Mouse (Mus musculus) hindbrain, embryonic 12.5 days (tissue): Measurements from ENCODE around the gene Lingo1. TPM values are rescaled to one million over a fixed set of nuclear protein-coding genes. Genes with fewer than 3 reads are reported as not detected.

Experiments used
- ATAC-seq: fragments of 200-750 bp; cut with Nextera tagmentation; 2 replicates; pipeline ENCODE4 v1.8.0; 2017; ENCODE audit warnings: moderate TSS enrichment; ENCODE audit not compliant: low FRiP score
- H3K27ac ChIP-seq: fragments of 300-500 bp; sonication (generic); 2 replicates; pipeline ENCODE4 v1.5.1; 2016; ENCODE audit warnings: mild to moderate bottlenecking
- H3K27me3 ChIP-seq: fragments of 300-500 bp; sonication (generic); 2 replicates; pipeline ENCODE4 v1.6.1; 2016; ENCODE audit warnings: mild to moderate bottlenecking
- H3K36me3 ChIP-seq: fragments of 300-500 bp; sonication (generic); 2 replicates; pipeline ENCODE4 v1.6.1; 2016; ENCODE audit warnings: mild to moderate bottlenecking
- H3K4me1 ChIP-seq: fragments of 300-500 bp; sonication (generic); 2 replicates; pipeline ENCODE4 v1.6.1; 2016
- H3K4me2 ChIP-seq: fragments of 300-500 bp; sonication (generic); replicated peaks from 2 replicates; pipeline ENCODE4 v1.6.1; 2016; ENCODE audit warnings: mild to moderate bottlenecking
- H3K4me3 ChIP-seq: fragments of 300-500 bp; sonication (generic); 2 replicates; pipeline ENCODE4 v1.5.1; 2016; ENCODE audit warnings: mild to moderate bottlenecking
- H3K9ac ChIP-seq: fragments of 300-500 bp; sonication (generic); 2 replicates; pipeline ENCODE4 v1.6.1; 2016; ENCODE audit warnings: mild to moderate bottlenecking, moderate library complexity
- H3K9me3 ChIP-seq: fragments of 300-500 bp; sonication (generic); replicated peaks from 2 replicates; pipeline ENCODE4 v1.6.1; 2016; ENCODE audit warnings: mild to moderate bottlenecking
- WGBS: fragments of 180-500 bp; shearing (Covaris S2); methylation state at CpG from one replicate; pipeline ENCODE4 v1.1.7; 2016; 5-methylcytosine and 5-hydroxymethylcytosine counted together
- polyA plus RNA-seq: library from polyadenylated mRNA; unstranded; fragments of >200 nt; fragmentation: Nextera tagmentation; extraction: Ambion mirVana; gene quantifications from 2 replicates; pipeline ENCODE4 v1.2.1, GENCODE M21; 2016

Lingo1 gene
- polyA plus RNA-seq, 1 experiment from 2014 or later, result 35.6 TPM

DNA sequence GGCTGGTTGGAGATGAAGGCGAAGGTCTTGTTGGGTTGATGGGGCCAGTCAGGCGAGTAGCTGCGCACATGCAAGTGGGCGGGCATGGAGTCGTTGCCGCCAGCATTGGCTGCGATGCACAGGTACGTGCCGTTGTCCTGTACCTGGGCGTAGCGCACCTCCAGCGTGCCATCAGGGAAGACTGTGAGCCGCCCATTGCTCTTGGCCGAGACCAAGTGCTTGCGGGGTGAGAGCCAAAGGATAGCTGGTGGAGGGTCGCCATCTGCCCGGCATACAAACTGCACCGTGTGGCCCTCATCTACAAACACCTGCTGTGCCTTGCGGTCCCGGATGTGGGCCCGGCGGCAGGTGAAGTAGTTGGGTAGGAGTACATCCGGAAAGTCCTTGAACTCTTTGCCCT is 176.6 kb downstream of the Lingo1 start:
- ATAC-seq, result no peak
- Histone ChIP-seq H3K36me3 (peaks cover 15% of the 10 kb centered on the region), H3K27ac (no peak overlapping the region), H3K27me3 (peaks cover 41% of the 10 kb centered on the region), H3K4me1 (peaks cover 11% of the 10 kb centered on the region), H3K9me3 (no peaks in the 10 kb centered on the region), H3K9ac (no peak overlapping the region), H3K4me3 (no peak overlapping the region), H3K4me2 (no peak overlapping the region)
- 78% methylated on average over 23 of the region's 23 CpGs for WGBS

DNA sequence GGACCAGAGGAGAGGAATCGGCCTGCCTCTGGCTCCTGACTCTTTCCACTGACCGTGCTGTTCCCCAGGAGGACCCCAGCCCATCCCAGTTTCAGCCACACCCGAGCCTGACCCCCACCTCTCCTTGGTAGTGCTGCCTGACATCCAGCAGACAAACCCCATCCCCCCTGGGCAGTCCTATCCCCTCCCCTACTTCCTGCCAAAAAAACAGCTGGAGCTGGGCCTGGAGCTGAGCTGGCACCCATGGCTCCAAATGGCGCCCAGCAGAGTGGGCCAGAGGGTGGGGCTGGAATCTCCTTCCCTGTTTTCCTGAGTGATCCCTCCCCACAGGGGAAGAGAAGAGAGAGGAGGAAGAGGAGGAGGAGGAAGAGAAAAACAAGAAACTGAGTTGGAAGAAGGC is 177.6 kb downstream of the Lingo1 start:
- no peak overlapping the region for H3K9ac ChIP-seq
- no peak overlapping the region for H3K27ac ChIP-seq
- H3K4me1 ChIP-seq, result peaks cover 6% of the 10 kb centered on the region; the same call in 1 of the 2 replicates
- H3K9me3 ChIP-seq, result no peaks in the 10 kb centered on the region
- WGBS, result 88% methylated on average over 4 of the region's 4 CpGs
- peaks cover 15% of the 10 kb centered on the region for H3K36me3 ChIP-seq
- H3K4me2 ChIP-seq, result no peak overlapping the region
- peaks cover 41% of the 10 kb centered on the region for H3K27me3 ChIP-seq
- no peak overlapping the region for H3K4me3 ChIP-seq
- ATAC-seq, result no peak

DNA sequence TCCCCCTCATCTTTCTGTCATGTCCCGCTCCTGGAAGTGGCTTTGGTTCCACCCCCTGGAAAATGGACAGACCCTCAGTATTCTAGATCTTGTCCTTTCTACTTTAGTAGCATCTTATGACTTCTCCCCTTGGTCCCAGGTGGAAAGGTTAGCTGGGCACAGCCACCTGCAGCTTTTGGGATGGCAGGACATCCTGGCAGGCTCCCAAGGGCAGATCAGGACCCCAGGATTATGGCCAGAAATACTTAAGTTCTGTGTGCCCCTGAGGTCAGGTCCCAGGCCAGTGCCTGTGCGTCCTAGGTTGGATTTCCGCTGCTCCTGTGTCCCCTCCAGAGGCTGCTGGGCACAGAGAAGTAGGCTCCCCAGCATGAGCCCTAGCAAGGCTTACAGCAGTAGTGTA is 180.2 kb downstream of the Lingo1 start:
- H3K36me3 ChIP-seq, result peaks cover 15% of the 10 kb centered on the region
- peaks cover 7% of the 10 kb centered on the region for H3K4me1 ChIP-seq
- 90% methylated on average over 3 of the region's 3 CpGs for WGBS
- no peaks in the 10 kb centered on the region for H3K9me3 ChIP-seq
- no peak overlapping the region for H3K4me3 ChIP-seq
- ATAC-seq, result no peak
- no peak overlapping the region for H3K27ac ChIP-seq
- H3K27me3 ChIP-seq, result peaks cover 20% of the 10 kb centered on the region
- H3K4me2 ChIP-seq, result no peak overlapping the region
- no peak overlapping the region for H3K9ac ChIP-seq

DNA sequence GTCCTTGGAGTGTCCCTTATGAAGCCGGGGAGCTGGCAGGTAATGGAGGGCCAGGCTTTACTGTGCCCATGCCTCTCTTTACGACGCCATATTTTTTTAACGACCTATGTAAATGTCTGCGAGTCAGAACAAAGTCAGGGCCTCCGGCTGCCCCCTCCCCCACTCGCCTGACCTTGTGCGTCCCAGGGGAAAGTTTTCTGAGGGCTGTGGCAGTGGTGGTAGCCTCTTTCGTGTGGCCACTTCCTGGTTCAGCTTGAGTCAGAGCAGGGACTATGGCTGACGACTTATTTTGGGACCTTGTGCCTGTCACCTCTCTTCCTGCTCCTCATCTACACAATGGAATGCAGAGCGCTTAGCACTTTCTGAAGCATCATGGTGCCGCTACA is 183.5 kb downstream of the Lingo1 start:
- no peak for ATAC-seq
- 63% methylated on average over 12 of the region's 12 CpGs for WGBS

DNA sequence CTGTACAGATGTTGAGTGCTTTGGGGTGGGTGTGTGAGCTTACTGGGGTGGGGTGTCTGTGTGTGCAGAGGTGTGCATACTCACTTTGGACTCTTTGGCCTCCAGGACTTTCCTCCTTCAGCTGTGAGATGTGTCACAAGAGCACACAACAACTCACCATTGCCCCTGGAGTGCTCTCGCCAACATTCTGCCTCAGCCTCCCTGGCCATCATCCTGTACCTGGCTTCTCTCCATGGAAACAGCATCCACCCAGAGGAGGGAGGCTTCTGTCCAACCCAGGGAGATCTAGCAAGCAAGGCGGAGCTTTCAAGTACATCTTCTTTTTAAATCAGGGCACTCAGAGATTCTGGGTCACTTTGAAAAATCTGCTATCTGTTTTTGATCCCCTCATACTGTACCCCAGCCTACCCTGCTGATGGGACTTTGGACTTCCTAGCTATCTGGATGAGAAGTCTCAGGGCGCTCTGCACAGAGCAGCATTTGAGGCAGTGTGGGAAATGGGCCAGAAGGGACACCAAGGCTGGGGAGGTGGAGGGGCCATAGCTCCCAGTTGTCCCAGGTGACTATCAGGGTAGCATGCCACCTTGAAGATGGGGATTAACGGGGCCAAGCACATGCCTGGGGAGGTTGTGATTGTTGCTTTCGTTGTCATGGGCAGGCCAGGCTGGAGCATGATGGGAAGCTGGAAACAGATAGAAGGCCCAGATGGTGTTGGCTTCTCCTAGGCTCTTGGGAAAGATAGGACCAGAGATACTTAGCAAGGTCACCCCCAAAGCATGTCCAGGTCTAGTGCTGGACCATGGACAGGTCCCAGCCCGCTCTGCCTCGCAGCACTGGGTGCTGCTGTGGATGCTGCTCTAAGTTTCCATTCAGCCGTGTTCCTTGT is 184.1 kb downstream of the Lingo1 start:
- no peak overlapping the region for H3K9ac ChIP-seq
- no peaks in the 10 kb centered on the region for H3K9me3 ChIP-seq
- H3K27me3 ChIP-seq, result peaks cover 3% of the 10 kb centered on the region; the same call in 1 of the 2 replicates
- peaks cover 24% of the 10 kb centered on the region for H3K4me1 ChIP-seq
- H3K27ac ChIP-seq, result no peak overlapping the region
- H3K4me2 ChIP-seq, result no peak overlapping the region
- WGBS, result 87% methylated on average over 8 of the region's 8 CpGs
- no peak overlapping the region for H3K4me3 ChIP-seq
- ATAC-seq, result no peak
- H3K36me3 ChIP-seq, result no peaks in the 10 kb centered on the region; the same call in 1 of the 2 replicates

More for the DNA sequence above, 183.5 kb downstream of the Lingo1 start:
- H3K4me1 ChIP-seq, result peaks cover 24% of the 10 kb centered on the region
- no peak overlapping the region for H3K4me2 ChIP-seq
- no peak overlapping the region for H3K9ac ChIP-seq
- H3K36me3 ChIP-seq, result no peaks in the 10 kb centered on the region; the same call in 1 of the 2 replicates
- H3K27ac ChIP-seq, result no peak overlapping the region
- H3K9me3 ChIP-seq, result no peaks in the 10 kb centered on the region
- no peaks in the 10 kb centered on the region for H3K27me3 ChIP-seq
- H3K4me3 ChIP-seq, result no peak overlapping the region

DNA sequence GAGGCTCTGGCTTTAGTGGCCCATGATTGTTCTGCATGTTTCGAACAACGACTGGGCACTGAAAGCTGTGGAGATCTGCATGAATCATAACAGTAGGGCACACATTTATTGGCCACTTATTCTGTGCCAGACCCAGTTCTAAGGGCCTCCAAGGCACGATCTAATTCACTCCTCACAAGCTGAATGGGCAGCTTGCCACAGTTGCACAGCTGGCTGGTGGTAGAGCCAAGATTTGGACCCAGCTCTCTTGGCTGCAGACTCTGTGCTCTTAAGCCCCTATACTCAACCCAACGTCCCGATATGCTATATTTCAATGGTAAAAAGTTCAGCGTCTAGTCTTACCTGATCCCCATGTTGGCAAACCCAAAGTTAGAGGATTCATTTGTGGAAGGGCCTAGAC is 185.3 kb downstream of the Lingo1 start:
- Histone ChIP-seq H3K4me2 (no peak overlapping the region), H3K9me3 (no peaks in the 10 kb centered on the region), H3K27me3 (peaks cover 3% of the 10 kb centered on the region; the same call in 1 of the 2 replicates), H3K4me1 (peaks cover 28% of the 10 kb centered on the region), H3K4me3 (no peak overlapping the region), H3K9ac (no peak overlapping the region), H3K36me3 (no peaks in the 10 kb centered on the region), H3K27ac (no peak overlapping the region)
- 92% methylated on average over 6 of the region's 6 CpGs for WGBS
- no peak for ATAC-seq

DNA sequence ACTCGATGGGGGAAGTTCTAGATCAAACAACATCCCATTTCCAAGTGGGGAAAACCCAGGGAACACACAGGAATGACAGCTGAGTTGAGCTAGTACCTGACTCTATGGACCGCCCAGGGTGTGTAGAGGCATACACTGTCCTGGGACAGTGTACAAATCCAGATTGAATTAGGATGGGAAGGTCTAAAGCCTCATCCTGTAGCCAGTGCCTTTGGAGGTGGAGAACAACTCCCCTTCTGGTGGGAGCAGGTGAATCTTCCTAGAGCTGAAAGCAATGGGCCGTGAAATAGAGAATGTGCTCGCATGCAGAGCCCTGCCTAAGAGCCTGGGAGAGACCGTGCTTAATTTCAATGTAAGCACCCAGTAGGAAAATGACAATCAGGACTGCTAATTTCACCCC is 185.8 kb downstream of the Lingo1 start:
- H3K9me3 ChIP-seq, result no peaks in the 10 kb centered on the region
- ATAC-seq, result no peak
- H3K4me2 ChIP-seq, result no peak overlapping the region
- no peak overlapping the region for H3K27ac ChIP-seq
- H3K36me3 ChIP-seq, result no peaks in the 10 kb centered on the region
- H3K27me3 ChIP-seq, result peaks cover 3% of the 10 kb centered on the region; the same call in 1 of the 2 replicates
- peaks cover 33% of the 10 kb centered on the region for H3K4me1 ChIP-seq
- H3K9ac ChIP-seq, result no peak overlapping the region
- WGBS, result 68% methylated on average over 5 of the region's 5 CpGs
- no peak overlapping the region for H3K4me3 ChIP-seq

DNA sequence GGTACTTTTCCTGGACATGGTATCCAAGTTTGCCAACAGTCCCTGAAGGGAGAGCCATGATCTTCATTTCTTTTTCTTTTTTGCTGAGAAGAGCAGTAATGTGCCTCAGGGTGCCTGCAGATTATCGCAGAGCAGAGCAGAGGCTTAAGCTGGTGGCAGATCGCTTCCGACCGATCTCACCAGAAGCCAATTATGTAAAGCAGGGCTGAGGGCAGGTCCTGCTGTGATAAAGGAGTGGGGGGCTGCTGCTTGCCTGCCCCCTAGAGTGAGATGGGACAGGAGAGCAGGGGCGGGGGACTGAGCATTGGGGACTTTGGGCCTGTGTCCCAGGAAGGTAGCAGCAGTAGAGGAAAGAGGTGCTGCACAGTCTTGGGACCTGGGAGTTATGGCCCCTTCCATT is 186.8 kb downstream of the Lingo1 start:
- 10% methylated on average over 5 of the region's 5 CpGs for WGBS
- no peak overlapping the region for H3K4me2 ChIP-seq
- no peak overlapping the region for H3K9ac ChIP-seq
- H3K36me3 ChIP-seq, result no peaks in the 10 kb centered on the region
- peaks cover 42% of the 10 kb centered on the region for H3K4me1 ChIP-seq
- ATAC-seq, result peak; percentile 42; the same call in 1 of the 2 replicates
- H3K27me3 ChIP-seq, result peaks cover 3% of the 10 kb centered on the region; the same call in 1 of the 2 replicates
- H3K9me3 ChIP-seq, result no peaks in the 10 kb centered on the region
- no peak overlapping the region for H3K4me3 ChIP-seq
- H3K27ac ChIP-seq, result no peak overlapping the region

DNA sequence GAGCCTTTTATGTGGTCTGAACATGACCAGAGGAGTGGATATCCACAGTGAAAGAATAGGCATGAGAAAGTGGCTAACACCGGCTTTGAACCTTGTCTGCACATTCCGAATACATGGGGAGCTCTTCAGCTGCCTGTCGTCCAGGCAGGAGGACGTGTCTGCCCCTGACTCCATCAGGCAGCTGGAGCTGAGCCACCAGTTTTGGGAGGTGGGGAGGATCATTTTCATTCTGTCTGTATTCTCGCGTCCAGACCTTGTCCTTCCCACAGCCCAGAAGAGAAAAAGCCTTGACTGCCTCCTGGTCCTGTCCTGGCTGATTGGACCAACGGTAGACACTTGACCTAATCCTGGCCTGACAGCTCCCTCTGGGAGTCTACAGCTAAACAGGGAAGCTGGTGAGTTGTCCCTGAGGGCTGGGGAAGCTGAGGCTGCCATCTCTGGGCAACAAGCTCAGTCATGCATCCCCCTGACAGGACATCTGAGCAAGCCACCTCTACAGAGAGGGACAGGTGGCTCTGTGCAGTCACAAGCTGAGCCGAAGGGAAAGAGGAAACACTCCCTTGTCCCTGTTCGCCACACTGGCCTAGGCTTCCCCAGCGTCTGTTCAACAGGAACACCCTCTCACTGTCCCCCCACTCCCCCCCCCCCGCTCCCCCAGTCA is 187.4 kb downstream of the Lingo1 start:
- Histone ChIP-seq H3K4me2 (no peak overlapping the region), H3K36me3 (no peaks in the 10 kb centered on the region), H3K27ac (peak overlapping the region; percentile 55; the same call in 1 of the 2 replicates), H3K9me3 (no peaks in the 10 kb centered on the region), H3K4me1 (peaks cover 46% of the 10 kb centered on the region), H3K4me3 (no peak overlapping the region), H3K27me3 (peaks cover 3% of the 10 kb centered on the region; the same call in 1 of the 2 replicates), H3K9ac (no peak overlapping the region)
- WGBS, result 22% methylated on average over 11 of the region's 11 CpGs
- ATAC-seq, result no peak

DNA sequence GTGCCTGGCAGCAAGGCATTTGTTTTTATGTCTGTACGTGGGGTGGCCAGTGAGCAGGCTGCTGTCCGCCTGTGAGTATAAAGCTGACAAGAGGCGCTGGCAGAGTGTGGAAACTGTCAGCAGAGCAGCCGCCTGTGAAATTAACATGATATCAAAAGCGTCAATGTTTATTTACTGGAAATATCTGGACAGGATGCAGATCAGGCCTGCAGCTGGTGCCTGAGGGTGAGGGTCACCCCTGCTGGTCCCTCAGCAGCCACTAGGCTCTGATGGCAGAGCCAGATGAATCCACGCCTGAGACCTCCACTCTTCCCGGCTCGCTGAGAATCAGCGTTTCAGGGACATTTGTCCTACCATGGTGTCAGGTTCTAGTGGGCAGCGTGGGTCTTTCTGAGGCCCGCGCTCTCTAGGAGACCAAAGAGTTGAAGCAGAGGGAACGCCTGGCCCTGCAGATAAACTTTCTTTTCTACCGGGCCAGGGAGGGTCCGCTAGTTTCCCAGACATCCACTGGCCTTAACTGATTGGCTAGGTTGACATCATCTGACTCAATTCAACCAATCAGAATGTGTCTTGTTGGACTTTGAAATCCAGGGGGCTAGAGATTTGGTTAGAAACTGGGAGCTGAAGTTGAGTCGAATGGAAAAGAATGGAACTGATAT is 190.1 kb downstream of the Lingo1 start:
- ATAC-seq, result no peak
- Histone ChIP-seq H3K4me2 (no peak overlapping the region), H3K27me3 (peaks cover 3% of the 10 kb centered on the region; the same call in 1 of the 2 replicates), H3K36me3 (no peaks in the 10 kb centered on the region), H3K9ac (no peak overlapping the region), H3K4me1 (peaks cover 40% of the 10 kb centered on the region), H3K27ac (peak overlapping the region; percentile 58), H3K9me3 (no peaks in the 10 kb centered on the region), H3K4me3 (no peak overlapping the region)
- WGBS, result 58% methylated on average over 16 of the region's 16 CpGs

DNA sequence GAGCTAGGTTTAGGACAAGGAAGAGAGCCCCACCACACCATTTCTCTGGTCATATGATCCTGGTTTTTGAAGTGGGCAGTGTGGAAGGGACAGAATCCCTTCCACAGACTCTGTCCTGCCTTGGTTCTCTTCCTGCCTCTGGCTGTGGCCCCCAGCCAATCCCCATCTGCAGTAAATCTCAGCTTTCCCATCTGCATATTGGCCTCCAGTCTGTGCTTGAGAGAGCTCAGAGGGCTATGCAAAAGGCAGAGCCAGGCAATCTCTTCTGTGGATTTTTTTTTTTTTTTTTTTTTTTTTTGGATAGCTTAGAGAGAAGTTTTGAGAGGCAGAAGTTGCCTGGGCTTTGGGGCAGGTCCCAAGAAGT is 190.8 kb downstream of the Lingo1 start:
- H3K4me3 ChIP-seq, result no peak overlapping the region
- H3K36me3 ChIP-seq, result no peaks in the 10 kb centered on the region
- peaks cover 40% of the 10 kb centered on the region for H3K4me1 ChIP-seq
- peaks cover 3% of the 10 kb centered on the region; the same call in 1 of the 2 replicates for H3K27me3 ChIP-seq
- H3K4me2 ChIP-seq, result no peak overlapping the region
- H3K9ac ChIP-seq, result no peak overlapping the region
- H3K9me3 ChIP-seq, result no peaks in the 10 kb centered on the region
- H3K27ac ChIP-seq, result peak overlapping the region; percentile 58; the same call in 1 of the 2 replicates
- no peak; the same call in 1 of the 2 replicates for ATAC-seq
